Mouse (Mus musculus) ovary, postnatal 14 days (tissue): ENCODE data around the gene Pgghg.

ENCODE experiments used
- DNase-seq: peaks from one replicate; pipeline ENCODE4 v3.0.0; 2022; ENCODE audit warnings: low spot score

Gene Pgghg

DNA sequence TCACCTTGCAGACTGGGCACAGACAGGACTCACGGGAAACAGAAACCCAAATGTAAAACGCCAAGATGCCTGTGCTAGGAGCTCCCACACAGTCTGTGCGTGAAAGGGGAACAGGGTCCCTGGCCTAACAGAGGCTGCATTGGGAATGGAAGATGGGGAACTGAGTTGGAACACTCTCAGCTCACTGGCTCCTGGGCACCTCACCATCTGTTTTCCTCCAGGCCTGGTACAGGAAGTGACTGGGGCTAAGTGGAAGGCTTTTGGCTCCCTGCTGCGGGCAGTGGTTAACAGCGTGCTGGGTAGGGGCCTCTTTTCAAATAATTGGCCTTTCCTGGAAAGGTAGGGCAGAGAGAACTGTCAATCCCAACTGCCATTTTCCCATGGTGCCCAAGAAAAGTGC is 49.4 kb downstream of the Pgghg start:
- DNase-seq, result no peak

DNA sequence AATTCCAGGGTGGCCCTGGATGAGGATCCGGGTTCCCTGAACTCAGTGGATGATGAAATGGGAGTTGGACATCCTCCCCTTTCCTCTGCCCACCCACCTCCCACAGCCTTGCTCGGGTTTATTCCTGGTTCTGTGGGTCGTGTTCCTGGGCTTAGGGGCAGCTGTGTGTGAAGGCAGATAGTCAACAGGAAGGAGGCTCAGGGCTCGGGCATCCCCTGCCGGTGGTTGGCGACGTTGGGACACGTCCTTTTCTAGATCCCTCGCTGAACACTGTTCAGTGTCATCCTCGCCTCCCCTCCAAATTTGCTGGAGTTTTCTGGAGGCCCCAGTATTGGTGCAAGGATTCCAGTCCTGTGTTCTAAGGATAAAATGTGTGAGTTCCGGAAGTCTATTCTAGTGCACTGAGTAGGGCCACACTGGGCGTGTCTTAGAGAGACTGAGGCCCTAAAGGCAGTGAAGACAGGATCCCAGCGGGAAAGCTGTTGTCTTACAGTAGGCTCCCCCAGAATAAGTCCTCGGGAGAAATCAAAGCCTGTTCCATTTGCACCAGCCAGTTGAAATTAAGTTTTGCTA is 50.0 kb downstream of the Pgghg start:
- DNase-seq, result no peak
